Mouse (Mus musculus) CH12.LX (cell line): ENCODE measurements around the gene Zdhhc13.

Experiments
- CTCF ChIP-seq, 2 experiments: IDR thresholded peaks in 1 of 2; conservative IDR thresholded peaks in 1 of 2; 2 replicates each; pipeline ENCODE4 v1.5.1; 2011 to 2012; ENCODE audit warnings: low read depth in 2 of 2, low read length in 2 of 2, improper control_type of control experiment in 1 of 2, inconsistent platforms in 1 of 2, mild to moderate bottlenecking in 1 of 2, moderate library complexity in 1 of 2
- MAX ChIP-seq: IDR thresholded peaks from 2 replicates; pipeline ENCODE4 v1.6.1; 2011; ENCODE audit warnings: low read length, improper control_type of control experiment
- POLR2A ChIP-seq: IDR thresholded peaks from 2 replicates; pipeline ENCODE4 v1.6.1; 2011; ENCODE audit warnings: low read depth, mild to moderate bottlenecking, improper control_type of control experiment, low read length
- SIN3A ChIP-seq: IDR thresholded peaks from 2 replicates; pipeline ENCODE4 v1.6.1; 2012; ENCODE audit warnings: low read length, improper control_type of control experiment, inconsistent platforms
- ZC3H11A ChIP-seq: IDR thresholded peaks from 2 replicates; pipeline ENCODE4 v1.6.1; 2012; ENCODE audit warnings: low read depth, mild to moderate bottlenecking, inconsistent platforms, low read length, improper control_type of control experiment

DNA sequence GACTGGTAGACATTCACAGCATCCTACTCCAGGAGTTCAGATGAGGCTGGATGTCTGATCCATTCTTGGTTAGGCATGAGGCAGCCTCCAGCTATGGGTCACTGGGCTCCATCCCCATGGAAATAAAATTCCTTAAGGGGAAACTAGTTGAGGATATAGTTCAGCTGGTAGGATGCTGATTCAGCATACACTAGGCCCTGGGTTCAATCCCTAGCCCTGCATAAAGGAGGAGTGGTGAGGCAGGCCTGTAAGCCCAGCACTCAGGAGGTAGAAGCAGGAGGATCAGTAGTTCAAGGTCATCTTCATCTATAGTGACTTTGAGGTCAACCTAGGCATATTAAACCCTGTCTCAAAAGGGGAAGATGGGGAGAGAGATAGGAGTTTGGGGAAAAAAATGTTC, 75.4 kb downstream of the Zdhhc13 start:
- no peak for TF ChIP-seq ZC3H11A
- no peak for TF ChIP-seq POLR2A
- no peak for TF ChIP-seq SIN3A
- TF ChIP-seq MAX = no peak
- no peak for TF ChIP-seq CTCF (conservative IDR thresholded peaks at IDR 0.05 in 1 of 2, IDR thresholded peaks at IDR 0.05 in 1 of 2; ENCODE audit: low read depth in 2 of 2, low read length in 2 of 2)
